Mouse (Mus musculus): ENCODE results near the gene Ccdc127.

- no peak for TF ChIP-seq CTCF (IDR thresholded peaks at IDR 0.05; ENCODE audit: low read depth)
- no peak for TF ChIP-seq EP300 (optimal IDR thresholded peaks at IDR 0.05)
These were observed 33.3 kb upstream of the Ccdc127 start for GRCm38 (mm10) chr13:74316789-74317169.

All from stomach, postnatal 0 days (tissue).